Comparison of ENCODE assay signal across 10 mouse cellular contexts in the genomic region with DNA sequence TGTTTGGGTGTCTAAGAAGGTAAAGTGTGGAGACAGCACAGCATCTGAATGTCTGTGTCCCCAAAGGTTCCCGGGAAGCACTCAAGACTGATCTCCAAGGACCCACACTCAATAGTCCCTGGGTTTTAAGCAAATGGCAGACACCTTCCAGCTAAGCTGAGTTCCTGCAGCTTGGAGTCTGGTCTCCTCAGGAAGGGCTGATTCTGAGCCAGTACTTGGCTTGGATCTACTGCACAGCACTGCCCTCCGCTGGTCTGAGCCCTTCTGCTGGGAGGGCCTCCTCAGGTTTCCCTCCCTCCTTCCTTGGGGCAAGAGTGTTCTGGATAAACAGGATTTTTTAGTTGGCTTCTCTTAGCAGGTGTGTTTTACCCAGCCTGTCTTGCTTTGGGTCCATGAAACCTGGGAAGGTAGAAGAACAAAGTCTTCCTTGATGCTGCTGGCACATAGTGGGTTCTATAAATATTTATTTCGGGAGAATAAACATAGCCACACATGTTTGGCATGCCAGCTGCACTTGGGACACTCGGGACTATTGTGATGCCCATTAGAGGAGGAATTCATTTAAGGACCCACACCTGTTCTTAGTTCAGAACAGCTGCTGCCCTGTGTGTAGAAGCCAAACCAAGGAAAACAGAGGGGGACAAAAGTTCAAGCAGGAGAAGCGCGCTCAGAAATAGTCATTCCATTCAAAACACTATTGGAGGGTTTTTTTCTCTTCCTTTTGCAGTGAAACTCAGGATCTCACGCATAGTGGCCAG. TPM values are rescaled to one million over a fixed set of nuclear protein-coding genes. Genes with fewer than 3 reads are reported as not detected.
DNase-seq lines count a peak whose midpoint lies in the region; ATAC-seq lines count a peak whose summit lies in the region.
"Had no signal": no experiment of that assay in that cellular context is flagged by ENCODE, and none has a peak within 500 bp of the region (broad histone marks: within the 10 kb centered on the region; RNA-seq: fewer than 3 reads in every experiment).

No protein-coding gene starts in this region.

- H3K27ac ChIP-seq in embryonic facial prominence, embryonic 13.5 days, result no peak overlapping the region
- H3K27ac ChIP-seq in neural tube, embryonic 15.5 days (replicated peaks), result no peak overlapping the region
- no peak overlapping the region for H3K27ac ChIP-seq in heart, embryonic 10.5 days
- H3K27ac ChIP-seq: heart, embryonic 13.5 days had no signal

- 21% methylated on average over 7 of the region's 7 CpGs for WGBS in embryonic facial prominence, embryonic 13.5 days
- WGBS in neural tube, embryonic 15.5 days, result 35% methylated on average over 7 of the region's 7 CpGs
- 49% methylated on average over 7 of the region's 7 CpGs for WGBS in heart, embryonic 10.5 days

- no peaks in the 10 kb centered on the region for H3K27me3 ChIP-seq in embryonic facial prominence, embryonic 13.5 days
- no peaks in the 10 kb centered on the region for H3K27me3 ChIP-seq in neural tube, embryonic 15.5 days (replicated peaks)
- no peaks in the 10 kb centered on the region for H3K27me3 ChIP-seq in heart, embryonic 10.5 days (ENCODE audit: insufficient read depth, poor library complexity, severe bottlenecking)

- H3K36me3 ChIP-seq in embryonic facial prominence, embryonic 13.5 days, result no peaks in the 10 kb centered on the region
- H3K36me3 ChIP-seq in neural tube, embryonic 15.5 days, result no peaks in the 10 kb centered on the region
- H3K36me3 ChIP-seq in heart, embryonic 10.5 days, result no peaks in the 10 kb centered on the region
- H3K36me3 ChIP-seq: heart, embryonic 13.5 days had no signal

- no peaks in the 10 kb centered on the region for H3K9me3 ChIP-seq in embryonic facial prominence, embryonic 13.5 days
- H3K9me3 ChIP-seq in neural tube, embryonic 15.5 days (replicated peaks), result no peaks in the 10 kb centered on the region
- H3K9me3 ChIP-seq in heart, embryonic 10.5 days, result no peaks in the 10 kb centered on the region
- H3K9me3 ChIP-seq: heart, embryonic 13.5 days had no signal

- DNase-seq in gastrocnemius, adult 18-20 months (ENCODE audit: low spot score), result peak; percentile 50
- no peak for DNase-seq in gastrocnemius, adult 8-10 months (ENCODE audit: low spot score in 2 of 2)
- peak; percentile 49 for DNase-seq in right cerebral cortex, postnatal 4 days
- DNase-seq in right cerebral cortex, postnatal 25 days, result no peak
- DNase-seq in kidney, postnatal 25 days, result peak; percentile 66 to 80
- no peak for DNase-seq in heart, embryonic 10.5 days (ENCODE audit: low spot score)

- no peak overlapping the region for H3K4me3 ChIP-seq in embryonic facial prominence, embryonic 13.5 days
- no peak overlapping the region for H3K4me3 ChIP-seq in neural tube, embryonic 15.5 days (replicated peaks)
- H3K4me3 ChIP-seq in heart, embryonic 10.5 days, result no peak overlapping the region
- H3K4me3 ChIP-seq: heart, embryonic 13.5 days had no signal

- H3K9ac ChIP-seq in embryonic facial prominence, embryonic 13.5 days, result no peak overlapping the region
- no peak overlapping the region for H3K9ac ChIP-seq in neural tube, embryonic 15.5 days (replicated peaks)
- H3K9ac ChIP-seq: heart, embryonic 13.5 days had no signal

- ATAC-seq in embryonic facial prominence, embryonic 13.5 days (ENCODE audit: insufficient number of reproducible peaks, insufficient read depth, low FRiP score, low TSS enrichment, low read depth), result peak; percentile 75; the same call in 1 of the 2 replicates
- peak; percentile 51; the same call in 1 of the 2 replicates for ATAC-seq in neural tube, embryonic 15.5 days (ENCODE audit: low FRiP score)

- peak overlapping the region; percentile 19; the same call in 1 of the 2 replicates for H3K4me2 ChIP-seq in embryonic facial prominence, embryonic 13.5 days
- no peak overlapping the region for H3K4me2 ChIP-seq in neural tube, embryonic 15.5 days
- H3K4me2 ChIP-seq: heart, embryonic 13.5 days had no signal

- H3K4me1 ChIP-seq in embryonic facial prominence, embryonic 13.5 days, result peaks cover 52% of the 10 kb centered on the region
- peaks cover 20% of the 10 kb centered on the region for H3K4me1 ChIP-seq in neural tube, embryonic 15.5 days
- peaks cover 41% of the 10 kb centered on the region for H3K4me1 ChIP-seq in heart, embryonic 10.5 days

RNA-seq across cellular contexts. Expression of a gene that starts 8.7 kb away (rescaled TPM):
- 10 to 100 TPM; 43.1 to 44.7 TPM for total RNA-seq in gastrocnemius, adult 18-20 months (2021)
- 10 to 100 TPM; 41.5 to 49.1 (median 45.6) TPM for total RNA-seq in gastrocnemius, adult 8-10 months (2022)
- polyA plus RNA-seq in embryonic facial prominence, embryonic 13.5 days (2015; fragmentation: Nextera tagmentation; extraction: Ambion mirVana), result 163 and 166 TPM in 2 replicates
- 132 and 140 TPM in 2 replicates for polyA plus RNA-seq in neural tube, embryonic 15.5 days (2015; fragmentation: Nextera tagmentation; extraction: Ambion mirVana)
- 121 and 128 TPM in 2 replicates for polyA plus RNA-seq in heart, embryonic 10.5 days (2016; fragmentation: Nextera tagmentation; extraction: Ambion mirVana)

RNA-seq across cellular contexts. Expression of a gene that starts 48.5 kb away (rescaled TPM):
- total RNA-seq in gastrocnemius, adult 18-20 months (2021), result not detected
- not detected for total RNA-seq in gastrocnemius, adult 8-10 months (2022)
- polyA plus RNA-seq in embryonic facial prominence, embryonic 13.5 days (2015; fragmentation: Nextera tagmentation; extraction: Ambion mirVana), result not detected in 2 replicates
- polyA plus RNA-seq in neural tube, embryonic 15.5 days (2015; fragmentation: Nextera tagmentation; extraction: Ambion mirVana), result not detected in 2 replicates
- not detected in 2 replicates for polyA plus RNA-seq in heart, embryonic 10.5 days (2016; fragmentation: Nextera tagmentation; extraction: Ambion mirVana)
- total RNA-seq: neutrophil, adult 5-6 weeks had no signal
- polyA plus RNA-seq: heart, embryonic 13.5 days had no signal

Comparison
In these comparisons a context has a peak if more than half of its experiments do, and no peak if none do; other contexts are left out.
1. DNase-seq: peak in gastrocnemius, adult 18-20 months (single experiment), right cerebral cortex, postnatal 4 days (single experiment) and kidney, postnatal 25 days (2 of 2); none in gastrocnemius, adult 8-10 months (0 of 2), right cerebral cortex, postnatal 25 days (single experiment) and heart, embryonic 10.5 days (single experiment).